Mouse (Mus musculus): ENCODE results near the gene Ccr6. TPM values are rescaled to one million over a fixed set of nuclear protein-coding genes. Genes with fewer than 3 reads are reported as not detected.

Ccr6 gene
- total RNA-seq, 4 experiments from 2014 or later, result not detected

DNA sequence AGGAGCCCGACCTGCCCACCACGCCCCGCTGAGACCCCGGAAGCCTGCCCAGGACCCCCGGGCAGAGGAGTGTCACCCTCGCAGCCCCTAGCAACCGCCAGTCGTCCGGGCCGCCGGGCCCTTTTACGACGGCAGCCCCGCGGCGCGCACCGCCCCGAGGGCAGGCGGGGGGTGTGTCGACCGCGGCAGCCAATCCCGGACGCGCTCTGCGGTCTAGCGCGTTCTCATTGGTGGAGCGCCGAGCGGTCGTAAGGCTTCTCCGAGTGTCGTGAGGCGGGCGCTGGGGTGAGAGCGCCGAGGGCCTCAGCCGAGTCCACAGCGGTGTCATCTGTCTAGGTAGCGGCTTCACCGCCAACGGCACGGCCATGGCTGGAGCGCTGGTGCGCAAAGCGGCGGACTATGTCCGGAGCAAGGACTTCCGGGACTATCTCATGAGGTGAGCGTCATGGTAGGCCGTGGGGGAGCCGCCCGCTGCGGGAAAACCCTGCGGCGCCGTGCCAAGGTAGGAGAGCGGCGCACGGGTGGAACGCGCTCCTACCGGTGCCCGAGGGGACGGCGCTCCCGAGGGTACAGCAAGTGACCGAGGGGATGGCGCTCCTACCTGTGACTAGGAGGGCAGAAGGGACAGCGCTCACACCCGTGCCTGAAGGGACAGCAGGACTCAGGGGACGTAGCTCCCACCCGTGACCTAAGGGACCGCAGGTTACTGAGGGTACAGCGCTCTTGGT is 47.8 kb downstream of the Ccr6 start:
- DNase-seq (ENCODE audit: low spot score in 2 of 2), result peak; percentile 93 to 95

DNA sequence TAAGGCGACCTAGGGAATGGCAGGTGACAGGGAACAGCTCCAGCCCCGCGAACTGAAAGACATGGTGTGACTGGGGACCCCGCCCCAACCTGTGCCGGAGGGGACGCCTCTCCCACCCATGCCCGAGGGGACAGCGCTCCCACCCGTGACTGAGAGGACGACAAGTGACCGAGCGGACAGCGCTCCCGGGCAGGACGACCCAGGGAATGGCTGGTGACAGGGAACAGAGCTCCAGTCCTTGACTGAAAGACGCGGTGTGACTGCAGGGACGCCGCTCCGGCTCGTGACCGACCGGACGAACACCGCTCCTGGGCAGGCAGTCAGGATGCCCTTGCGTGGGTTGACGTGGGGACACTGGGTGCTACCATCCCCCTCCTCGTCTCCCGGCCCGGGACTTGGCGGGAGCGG is 48.4 kb downstream of the Ccr6 start:
- peak; percentile 22 to 48 for DNase-seq (ENCODE audit: low spot score in 2 of 2)

DNA sequence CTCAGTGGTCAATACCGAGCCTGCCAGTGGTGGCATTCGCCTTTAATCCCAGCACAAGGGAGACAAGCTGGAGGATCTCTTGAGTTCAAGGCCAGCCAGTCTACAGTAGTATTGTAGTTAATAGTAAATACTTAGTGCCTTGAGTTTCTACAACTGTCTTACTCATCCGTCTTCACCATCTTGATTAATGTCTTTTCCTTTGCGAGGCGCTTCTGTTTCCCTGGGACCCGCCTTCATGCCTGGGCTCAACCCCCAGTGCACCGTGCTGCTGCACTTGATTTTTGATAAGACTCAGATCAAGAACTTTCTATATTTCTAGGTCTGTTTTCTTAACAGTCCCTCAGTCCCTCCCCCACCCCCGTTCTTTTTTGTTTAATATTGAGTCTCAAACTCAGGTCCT is 49.2 kb downstream of the Ccr6 start:
- DNase-seq (ENCODE audit: low spot score in 2 of 2), result no peak

DNA sequence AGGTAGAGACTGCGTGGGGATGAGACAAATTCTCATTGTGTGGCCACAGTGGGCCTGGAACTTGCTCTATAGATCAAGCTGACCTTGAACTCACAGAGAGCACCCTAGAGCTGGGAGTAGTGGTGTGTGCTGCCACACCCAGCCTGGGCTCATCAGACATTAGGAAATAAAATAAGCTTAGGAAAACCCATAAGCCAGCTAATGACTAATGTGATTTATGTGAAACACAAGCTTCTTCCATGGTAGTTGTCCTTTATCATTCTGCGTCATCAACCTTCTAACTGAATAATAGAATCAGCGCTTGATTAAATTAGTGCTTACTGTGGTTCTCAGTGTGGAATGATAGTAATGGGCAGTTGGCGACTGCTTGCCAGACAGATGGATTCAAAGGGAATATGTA is 51.1 kb downstream of the Ccr6 start:
- no peak for DNase-seq (ENCODE audit: low spot score in 2 of 2)

DNA sequence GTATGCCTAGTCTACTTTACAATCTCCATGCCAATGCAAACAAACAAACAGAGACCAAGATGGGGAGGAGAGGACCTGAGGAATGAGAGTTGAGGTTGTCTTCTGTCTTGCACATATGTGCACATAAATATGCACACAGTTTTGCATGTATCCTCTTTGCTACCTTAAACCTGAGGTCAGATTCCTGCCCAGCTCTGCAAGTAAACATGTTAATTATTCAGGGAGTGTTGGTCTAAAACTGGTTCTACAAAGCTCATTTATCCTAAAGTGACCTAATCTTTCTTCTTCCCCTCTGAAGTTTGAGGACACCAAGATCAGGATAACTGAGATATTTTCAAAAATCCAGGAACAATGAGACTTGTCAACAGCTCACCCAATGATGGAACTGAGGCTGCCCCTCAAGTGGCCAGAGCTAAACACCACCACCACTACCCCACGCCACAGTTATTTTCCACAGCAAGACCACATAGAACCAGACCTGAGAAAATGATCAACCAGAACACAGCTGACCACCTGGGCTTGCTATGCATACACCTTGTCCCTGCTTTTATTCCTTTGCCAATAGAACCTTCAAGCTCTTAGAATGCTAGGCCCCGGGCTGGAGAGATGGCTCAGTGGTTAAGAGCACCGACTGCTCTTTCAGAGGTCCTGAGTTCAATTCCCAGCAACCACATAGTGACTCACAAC is 54.3 kb downstream of the Ccr6 start:
- no peak for DNase-seq (ENCODE audit: low spot score in 2 of 2)

DNA sequence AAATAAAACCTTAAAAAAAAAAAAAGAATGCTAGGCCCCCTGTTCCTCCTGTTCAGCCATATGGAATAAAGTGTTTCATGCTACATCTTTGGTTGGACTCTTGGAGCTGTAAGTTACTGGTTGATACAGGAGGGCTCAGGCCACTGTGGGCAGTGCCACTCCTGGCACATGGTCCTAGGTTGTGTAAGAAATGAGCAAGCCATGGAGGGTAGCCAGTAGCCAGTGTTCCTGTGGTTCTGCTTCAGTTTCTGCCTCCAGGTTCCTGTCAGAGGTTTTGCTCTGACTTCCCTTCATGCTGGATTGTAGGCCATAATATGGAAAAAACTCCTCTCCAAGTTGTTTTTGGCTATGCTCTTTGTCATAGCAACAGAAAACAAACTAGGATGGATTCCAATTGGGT is 54.9 kb downstream of the Ccr6 start:
- no peak for DNase-seq (ENCODE audit: low spot score in 2 of 2)

DNA sequence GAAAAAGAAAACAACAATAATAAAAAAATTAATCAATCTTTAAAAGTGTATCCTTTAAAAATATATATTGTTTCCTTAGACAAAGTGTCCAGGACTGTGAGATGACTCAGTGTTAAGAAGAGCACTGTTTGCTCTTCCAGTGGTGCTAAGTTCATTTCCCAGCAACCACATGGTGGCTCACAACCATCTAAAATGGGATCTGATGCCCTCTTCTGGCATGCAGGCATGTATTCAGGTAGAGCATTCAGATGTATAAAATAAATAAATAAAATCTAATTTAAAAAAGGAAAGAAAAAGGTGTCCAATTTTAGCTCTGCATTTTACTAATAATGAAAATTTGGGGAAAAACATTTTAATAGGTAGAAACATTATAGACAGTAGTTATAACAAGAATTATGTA is 60.0 kb downstream of the Ccr6 start:
- no peak for DNase-seq (ENCODE audit: low spot score in 2 of 2)

DNA sequence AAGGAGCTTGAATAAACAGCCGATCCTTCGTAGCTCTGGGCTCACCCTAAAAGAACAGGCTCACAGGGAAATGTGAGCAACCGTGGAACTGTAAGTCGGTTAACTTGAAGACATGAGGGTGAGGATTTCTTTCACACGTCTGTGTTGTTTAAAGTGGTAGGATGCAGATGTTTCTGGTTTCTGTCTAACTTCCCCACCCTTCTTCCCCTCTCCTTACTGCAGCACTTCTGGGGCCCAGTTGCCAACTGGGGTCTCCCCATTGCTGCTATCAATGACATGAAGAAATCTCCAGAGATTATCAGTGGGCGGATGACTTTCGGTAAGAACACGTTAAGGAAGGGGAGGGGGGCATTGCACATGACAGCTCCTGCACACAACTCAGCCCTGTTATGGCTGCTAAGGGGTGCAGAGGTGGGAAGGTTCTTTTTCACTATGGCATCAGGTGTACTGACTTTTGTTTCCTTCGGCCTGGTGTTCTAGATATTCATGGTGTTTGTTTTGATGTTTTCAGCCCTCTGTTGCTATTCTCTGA is 60.5 kb downstream of the Ccr6 start:
- no peak for DNase-seq (ENCODE audit: low spot score in 2 of 2)

DNA sequence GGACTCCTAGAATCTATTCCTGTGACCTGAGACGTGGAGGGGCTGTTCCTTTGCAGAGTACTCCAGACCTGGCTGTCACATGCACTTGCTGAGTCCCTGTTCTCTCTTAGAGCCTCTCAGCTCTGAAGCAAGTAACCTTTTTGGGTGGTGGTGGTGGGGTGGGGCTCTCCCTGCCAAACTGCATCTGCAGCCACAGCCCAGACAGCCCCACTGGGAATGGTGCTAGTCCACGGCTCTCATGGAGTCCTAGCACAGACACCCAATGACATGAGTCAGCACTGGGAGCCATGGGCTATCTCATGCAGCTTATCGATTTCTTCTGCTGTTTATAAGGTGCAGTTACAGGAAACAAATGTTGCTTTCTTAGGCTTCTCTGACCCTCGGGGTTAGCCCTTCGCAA is 61.9 kb downstream of the Ccr6 start:
- DNase-seq (ENCODE audit: low spot score in 2 of 2), result no peak

DNA sequence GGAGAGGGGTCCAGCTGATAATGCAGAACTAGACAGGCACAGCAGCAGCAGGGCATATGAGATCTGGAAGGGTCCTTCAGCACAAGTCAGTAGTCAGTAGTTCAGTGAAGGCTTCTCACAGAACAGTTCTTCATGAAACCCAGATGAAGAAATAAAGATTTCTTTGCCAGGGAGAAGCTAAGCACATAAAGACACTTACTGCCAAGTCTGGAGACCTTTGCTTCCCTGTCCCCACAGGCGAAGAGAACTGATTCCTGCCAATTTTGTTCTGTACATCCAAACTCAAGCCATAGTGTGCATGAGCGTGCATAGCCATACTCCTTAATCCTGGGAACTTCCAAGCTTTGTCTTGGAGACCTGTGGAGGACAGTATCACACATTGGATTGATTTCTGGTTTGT is 62.4 kb downstream of the Ccr6 start:
- DNase-seq (ENCODE audit: low spot score in 2 of 2), result no peak

DNA sequence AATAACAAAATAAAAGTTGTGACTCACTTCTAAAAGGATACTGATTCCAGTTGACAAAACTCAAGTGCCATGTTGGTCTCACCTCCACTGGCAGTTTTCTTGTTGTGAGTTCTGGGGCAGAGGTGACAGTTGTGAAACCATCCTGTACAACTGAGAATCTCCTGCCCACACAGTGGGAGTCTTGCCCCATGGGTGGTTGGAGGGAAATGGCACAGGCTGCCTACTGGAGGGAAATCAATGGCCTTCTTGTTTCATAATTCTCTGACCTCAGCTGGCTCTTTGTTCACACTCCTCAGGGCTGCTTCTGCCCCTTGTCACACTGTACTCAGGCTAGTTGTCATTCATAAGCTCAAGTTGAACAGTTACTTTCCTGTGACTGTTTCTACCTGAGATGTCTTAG is 63.7 kb downstream of the Ccr6 start:
- DNase-seq (ENCODE audit: low spot score in 2 of 2), result no peak

DNA sequence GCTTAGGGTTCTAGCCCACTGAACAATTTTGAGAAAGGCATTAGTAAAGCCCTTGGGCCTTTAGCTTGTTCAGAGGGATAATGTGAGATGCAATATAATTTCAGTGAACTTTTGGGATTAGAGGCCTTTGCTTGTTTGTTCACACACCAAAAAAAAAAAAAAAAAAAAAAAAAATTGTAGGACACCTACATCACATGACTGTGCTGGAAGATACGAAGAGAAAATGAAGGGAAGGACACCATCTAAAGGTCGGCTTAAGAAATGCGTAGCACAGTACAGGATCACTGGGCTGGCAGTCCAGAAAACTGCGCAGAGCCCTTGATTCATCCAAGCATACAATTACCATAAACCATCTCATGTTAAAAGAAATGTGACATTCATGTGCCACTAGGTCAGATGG is 65.7 kb downstream of the Ccr6 start:
- DNase-seq (ENCODE audit: low spot score in 2 of 2), result no peak

DNA sequence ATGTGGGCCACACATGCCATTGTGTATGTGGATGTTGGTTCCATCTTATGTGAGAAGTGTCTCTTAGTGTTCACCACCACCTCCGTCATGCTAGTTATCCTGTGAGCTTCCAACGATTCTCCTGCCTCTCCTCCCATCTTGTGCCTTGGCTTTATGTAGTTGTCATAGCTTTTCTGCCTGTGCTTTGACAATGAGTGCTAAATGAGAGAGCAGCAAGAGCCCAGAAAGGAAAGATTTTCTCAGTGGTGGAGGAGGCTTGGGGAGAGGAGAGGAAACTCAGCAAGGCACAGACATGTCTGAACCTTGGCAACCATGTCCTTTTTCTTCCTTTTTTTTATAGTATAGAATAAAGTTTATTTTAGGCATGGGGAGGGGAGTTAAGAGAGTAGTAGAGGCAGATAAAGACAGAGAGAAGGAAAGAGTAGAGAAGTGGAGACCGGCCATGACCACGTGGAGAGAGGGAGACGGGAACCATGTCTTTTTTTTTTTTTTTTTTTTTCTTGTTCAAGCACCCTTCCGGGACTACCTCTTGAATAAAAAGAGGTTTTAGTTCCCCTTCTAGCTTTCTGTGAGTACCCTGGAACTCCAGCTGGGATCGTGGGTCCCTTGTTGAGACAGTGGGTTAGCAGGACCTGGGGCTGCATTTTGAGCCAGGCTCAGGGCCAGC is 67.1 kb downstream of the Ccr6 start:
- no peak for DNase-seq (ENCODE audit: low spot score in 2 of 2)

DNA sequence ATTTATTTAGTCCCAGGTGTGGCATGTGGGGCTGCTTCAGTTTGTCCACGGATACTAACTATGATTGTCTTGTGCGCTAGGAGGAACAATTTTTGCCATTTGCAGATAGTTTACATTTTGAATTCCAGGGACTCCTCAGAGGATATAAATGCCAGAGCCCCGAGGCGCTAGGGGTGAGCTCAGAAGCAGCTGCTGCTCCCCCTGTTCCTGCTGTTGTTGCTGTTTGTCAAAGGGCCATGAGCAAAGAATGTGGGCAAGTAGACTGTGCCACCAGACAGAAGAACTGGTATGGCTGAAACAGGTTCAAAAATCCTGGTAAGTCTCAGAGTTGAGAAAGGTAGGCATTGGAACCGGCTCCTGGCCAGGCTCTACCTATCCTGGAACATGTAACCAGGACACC is 67.8 kb downstream of the Ccr6 start:
- DNase-seq (ENCODE audit: low spot score in 2 of 2), result no peak

DNA sequence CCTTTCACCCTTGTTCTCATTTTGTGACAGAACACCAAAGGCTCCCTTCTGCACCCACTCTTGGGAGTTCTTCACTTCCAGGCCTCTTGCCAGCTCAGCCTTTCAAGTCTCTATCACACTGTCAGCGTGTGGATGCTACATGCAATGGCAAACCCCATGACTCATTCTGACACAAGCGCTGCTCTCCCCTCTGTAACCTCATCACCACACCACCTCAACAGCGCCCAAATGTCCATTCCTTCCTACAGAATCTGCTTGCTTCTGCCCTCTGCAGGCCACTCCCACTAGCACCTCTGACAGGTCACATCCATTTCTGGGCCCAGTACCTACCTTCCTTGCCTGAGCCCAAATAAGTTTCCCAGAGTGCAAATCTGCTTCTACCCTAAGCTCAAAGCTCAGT is 70.0 kb downstream of the Ccr6 start:
- no peak for DNase-seq (ENCODE audit: low spot score in 2 of 2)

Other genes with a start within 250 kb of the Ccr6 start
- under 1 TPM in 2 of 4 experiments, not detected in 2; 0.15 to 0.54 TPM for gene Gm49673, start 88.3 kb upstream of the Ccr6 start, total RNA-seq (2022)
- 10 to 100 TPM; 15.2 to 21.7 (median 18.0) TPM for gene Rnaset2a, start 87.9 kb upstream of the Ccr6 start, total RNA-seq (2022)
- 10 to 100 TPM; 14.6 to 19.1 (median 15.8) TPM for gene Fgfr1op, start 70.5 kb upstream of the Ccr6 start, total RNA-seq (2022)
- gene Mpc1, start 46.9 kb downstream of the Ccr6 start, total RNA-seq (2022), result 100 to 1,000 TPM; 425 to 485 (median 461) TPM
- 1 to 10 TPM; 7.1 to 8.1 (median 7.7) TPM for gene Sft2d1, start 75.1 kb downstream of the Ccr6 start, total RNA-seq (2022)
- gene Prr18, start 101.4 kb downstream of the Ccr6 start, total RNA-seq (2022), result under 1 TPM in 3 of 4 experiments, not detected in 1; 0.08 to 0.46 (median 0.10) TPM
- not detected for gene T2, start 119.9 kb downstream of the Ccr6 start, total RNA-seq (2022)
- not detected for gene T, start 198.4 kb downstream of the Ccr6 start, total RNA-seq (2022)

Measured in gastrocnemius, adult 8-10 months (tissue).